ENCODE assay signal across 28 mouse cellular contexts in the genomic region with DNA sequence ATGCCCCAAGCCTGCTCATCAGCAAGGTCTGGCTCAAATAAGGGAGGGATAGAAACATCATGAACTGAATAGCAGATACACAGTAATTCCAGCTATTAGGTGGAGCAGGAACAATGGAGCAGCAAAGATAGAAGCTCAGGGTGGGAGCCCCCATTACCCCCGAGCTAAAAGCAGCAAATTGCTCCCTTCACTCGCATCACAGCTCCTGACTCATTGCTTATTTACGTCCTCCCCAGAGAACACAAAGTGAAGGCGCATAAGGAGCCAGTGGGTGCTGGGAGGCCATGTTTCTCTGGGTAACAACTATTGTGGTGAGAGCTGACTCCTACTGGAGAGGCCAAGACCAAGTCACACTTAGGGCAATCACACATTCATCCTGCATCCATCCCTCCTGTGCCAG. TPM values are rescaled to one million over a fixed set of nuclear protein-coding genes. Genes with fewer than 3 reads are reported as not detected.
"Had no signal": no experiment of that assay in that cellular context is flagged by ENCODE, and none has a peak within 500 bp of the region (broad histone marks: within the 10 kb centered on the region; RNA-seq: fewer than 3 reads in every experiment).

No protein-coding gene starts in this region.

- H3K4me3 ChIP-seq: heart, embryonic 13.5 days; heart, embryonic 15.5 days; hindbrain, embryonic 13.5 days; hindbrain, embryonic 15.5 days; kidney, embryonic 15.5 days; limb, embryonic 13.5 days; limb, embryonic 15.5 days; liver, embryonic 12.5 days had no signal

- H3K4me2 ChIP-seq: heart, embryonic 11.5 days; heart, embryonic 13.5 days; heart, embryonic 15.5 days; hindbrain, embryonic 13.5 days; hindbrain, embryonic 15.5 days; kidney, embryonic 15.5 days; limb, embryonic 13.5 days; limb, embryonic 15.5 days; liver, embryonic 12.5 days had no signal

- H3K9me3 ChIP-seq: heart, embryonic 13.5 days; heart, embryonic 15.5 days; hindbrain, embryonic 13.5 days; hindbrain, embryonic 15.5 days; kidney, embryonic 15.5 days; limb, embryonic 13.5 days; limb, embryonic 15.5 days; liver, embryonic 12.5 days had no signal

- H3K36me3 ChIP-seq: heart, embryonic 13.5 days; heart, embryonic 15.5 days; hindbrain, embryonic 13.5 days; hindbrain, embryonic 15.5 days; kidney, embryonic 15.5 days; limb, embryonic 13.5 days; limb, embryonic 15.5 days; liver, embryonic 12.5 days had no signal

- H3K9ac ChIP-seq: heart, embryonic 13.5 days; heart, embryonic 15.5 days; hindbrain, embryonic 13.5 days; hindbrain, embryonic 15.5 days; kidney, embryonic 15.5 days; limb, embryonic 13.5 days; limb, embryonic 15.5 days; liver, embryonic 12.5 days had no signal

- DNase-seq: gastrocnemius, postnatal 14 days; gastrocnemius, postnatal 36 days; heart, adult 18-20 months; heart, postnatal 14 days; heart, postnatal 36 days; kidney, adult 11 months; kidney, adult 2 months; kidney, adult 9 months; kidney, postnatal 14 days; kidney, postnatal 36 days; layer of hippocampus, adult 9-11 months; layer of hippocampus, postnatal 36 days; left cerebral cortex, postnatal 4 days had no signal

- H3K4me1 ChIP-seq: heart, embryonic 13.5 days; heart, embryonic 15.5 days; hindbrain, embryonic 15.5 days; kidney, embryonic 15.5 days; limb, embryonic 13.5 days; limb, embryonic 15.5 days; liver, embryonic 12.5 days had no signal

- ATAC-seq: hindbrain, postnatal 0 days; intestine, embryonic 16.5 days; liver, embryonic 12.5 days had no signal

- H3K27me3 ChIP-seq: heart, embryonic 13.5 days; heart, embryonic 15.5 days; hindbrain, embryonic 13.5 days; hindbrain, embryonic 15.5 days; kidney, embryonic 15.5 days; limb, embryonic 13.5 days; limb, embryonic 15.5 days; liver, embryonic 12.5 days had no signal

- H3K27ac ChIP-seq: heart, embryonic 13.5 days; heart, embryonic 15.5 days; hindbrain, embryonic 13.5 days; hindbrain, embryonic 15.5 days; hindbrain, postnatal 0 days; kidney, embryonic 15.5 days; kidney, postnatal 0 days; limb, embryonic 13.5 days; limb, embryonic 15.5 days; liver, embryonic 12.5 days had no signal

RNA-seq across cellular contexts. Expression of gene Gm1673, which starts 46.9 kb away (rescaled TPM):
- total RNA-seq: gastrocnemius, adult 18-20 months; gastrocnemius, adult 8-10 months; gastrocnemius, postnatal 36 days; hematopoietic stem cell, adult 5-6 weeks had no signal
